Mouse (Mus musculus) brain, embryonic 14.5 days (tissue): Measurements from ENCODE around the gene Maml2.

Source experiments
- CTCF ChIP-seq: fragments of 200-500 bp; IDR thresholded peaks from 2 replicates; pipeline ENCODE4 v1.5.1; 2012; ENCODE audit warnings: inconsistent platforms, mild to moderate bottlenecking, moderate library complexity, borderline replicate concordance; ENCODE audit not compliant: insufficient read depth, insufficient read length; ENCODE audit errors: extremely low read depth
- POLR2A ChIP-seq: fragments of 200-500 bp; IDR thresholded peaks from 2 replicates; pipeline ENCODE4 v1.6.1; 2012; ENCODE audit warnings: mild to moderate bottlenecking, inconsistent platforms, borderline replicate concordance; ENCODE audit not compliant: poor library complexity, insufficient read depth, insufficient read length, severe bottlenecking; ENCODE audit errors: extremely low read depth

DNA sequence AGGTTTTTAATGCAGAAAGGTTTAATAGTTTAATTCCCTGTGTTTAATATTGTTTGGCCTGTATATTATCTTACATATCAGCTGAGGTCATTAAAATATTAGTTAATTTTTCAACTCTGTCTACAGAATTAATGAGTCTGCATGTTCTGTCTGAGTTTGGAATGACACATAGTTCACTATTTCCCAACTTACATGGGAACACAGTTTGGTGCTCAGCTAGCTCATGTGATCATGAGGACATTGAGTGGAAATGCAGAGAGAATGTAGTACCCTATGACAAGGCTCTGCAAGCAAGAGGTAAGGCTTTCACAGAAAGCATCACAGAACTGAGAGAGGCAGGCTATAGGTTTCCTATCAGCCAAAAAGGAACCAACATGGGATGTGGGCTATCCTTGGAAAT is 197.8 kb downstream of the Maml2 start:
- TF ChIP-seq POLR2A = no peak
- TF ChIP-seq CTCF = no peak
